Mouse (Mus musculus): Measurements from ENCODE around the gene Gm29582. TPM values are rescaled to one million over a fixed set of nuclear protein-coding genes. Genes with fewer than 3 reads are reported as not detected.
"Not testable (repeated sequence)": the region's sequence is repeated elsewhere in the genome, so short reads cannot be mapped to it uniquely, and the experiment has no call there.

Gm29582 gene
- not detected for polyA plus RNA-seq (2017; shearing (Covaris generic))

DNA sequence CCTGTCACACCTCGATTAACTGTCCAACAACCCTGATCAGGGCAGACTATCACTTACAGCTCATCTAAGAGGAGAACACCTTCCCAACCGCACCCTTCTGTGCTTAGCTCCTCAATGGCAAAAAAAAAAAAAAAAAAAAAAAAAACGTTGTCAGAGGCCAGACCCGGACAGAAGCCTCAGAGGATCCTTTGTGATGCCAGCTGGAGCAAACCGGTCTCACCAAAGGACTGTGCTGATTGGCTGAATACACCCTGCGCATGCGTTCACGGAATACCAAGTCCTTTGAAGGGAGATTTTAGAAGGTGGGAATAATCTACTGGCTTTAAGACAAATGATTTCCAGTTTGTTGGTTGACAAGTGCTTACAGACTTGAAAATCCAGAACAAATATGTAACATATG, at the start of gene Gm29582:
Gm29582 (minus strand) TSS at position 101 of the 400 bp plus-strand sequence.
- ATAC-seq, result not testable (repeated sequence)

All from inflammation-experienced regulatory T-cells, adult 6 months (primary cell).